Mouse (Mus musculus) megakaryocyte, embryonic 14.5 days (primary cell): ENCODE data around the gene Tmem97.

Experiments used
- FLI1 ChIP-seq: IDR thresholded peaks from 2 replicates; pipeline ENCODE4 v1.6.1; 2012; ENCODE audit warnings: low read length, inconsistent platforms, mixed read lengths
- GATA1 ChIP-seq: IDR thresholded peaks from 3 replicates; pipeline ENCODE4 v1.6.1; 2012; ENCODE audit warnings: mixed read lengths, low read length, inconsistent platforms, borderline replicate concordance

DNA sequence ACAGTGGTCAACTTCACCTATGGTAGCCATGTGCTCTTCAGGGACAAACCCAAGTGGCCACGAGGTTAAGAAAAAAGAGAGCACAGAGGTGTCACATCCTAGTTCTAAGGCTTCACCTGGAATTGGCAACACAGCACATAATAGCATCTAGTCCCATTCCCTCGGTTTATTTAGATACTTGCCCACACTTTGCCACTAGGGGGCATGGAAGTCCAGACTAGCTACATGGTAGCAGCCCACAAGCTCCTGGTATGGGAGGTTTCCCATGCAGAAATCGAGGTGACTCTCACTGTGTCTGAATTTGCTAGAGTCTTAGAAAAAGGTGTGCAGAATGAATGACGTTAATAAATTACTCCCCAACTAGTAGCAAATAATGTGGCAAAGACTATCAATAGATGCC is 9.9 kb upstream of the Tmem97 start:
- no peak for TF ChIP-seq GATA1
- TF ChIP-seq FLI1, result no peak
